Mouse (Mus musculus) G1E (cell line): ENCODE results near the gene Rab15. TPM values are rescaled to one million over a fixed set of nuclear protein-coding genes. Genes with fewer than 3 reads are reported as not detected.

Source experiments
- ATAC-seq: 2 replicates; pipeline ENCODE4 v1.8.0; 2016; ENCODE audit warnings: mild to moderate bottlenecking; ENCODE audit not compliant: insufficient number of reproducible peaks, poor library complexity, low FRiP score, severe bottlenecking; ENCODE audit errors: extremely low read depth
- DNase-seq: peaks from one replicate; pipeline ENCODE4 v3.0.0; 2012; ENCODE audit warnings: low spot score
- H3K27me3 ChIP-seq: 2 replicates; pipeline ENCODE4 v1.6.1; 2012; ENCODE audit warnings: mild to moderate bottlenecking, low read length, inconsistent platforms; ENCODE audit not compliant: insufficient read depth
- H3K36me3 ChIP-seq: replicated peaks from 2 replicates; pipeline ENCODE3; 2012; ENCODE audit warnings: mild to moderate bottlenecking, inconsistent platforms
- H3K4me1 ChIP-seq: 2 replicates; pipeline ENCODE4 v1.6.1; 2012; ENCODE audit warnings: low read depth, low read length, inconsistent platforms, mixed read lengths; ENCODE audit not compliant: insufficient read depth
- H3K4me3 ChIP-seq: 2 replicates; pipeline ENCODE4 v1.5.1; 2012; ENCODE audit warnings: low read depth, mild to moderate bottlenecking, inconsistent platforms, low read length, moderate library complexity, mixed read lengths
- H3K9me3 ChIP-seq: replicated peaks from 2 replicates; pipeline ENCODE4 v1.6.1; 2012; ENCODE audit warnings: inconsistent platforms
- CTCF ChIP-seq: IDR thresholded peaks from 2 replicates; pipeline ENCODE4 v1.5.1; 2012; ENCODE audit warnings: low read depth, low read length, inconsistent platforms, mixed read lengths
- GATA1 ChIP-seq: IDR thresholded peaks from 2 replicates; pipeline ENCODE4 v1.6.1; 2012; ENCODE audit warnings: borderline replicate concordance, low read length, inconsistent platforms, mixed read lengths
- GATA2 ChIP-seq: IDR thresholded peaks from 2 replicates; pipeline ENCODE4 v1.6.1; 2012; ENCODE audit warnings: low read depth, low read length, inconsistent platforms, borderline replicate concordance
- POLR2AphosphoS5 ChIP-seq: IDR thresholded peaks from 2 replicates; pipeline ENCODE4 v1.6.1; 2012; ENCODE audit warnings: low read depth, low read length, inconsistent platforms; ENCODE audit not compliant: insufficient replicate concordance
- TAL1 ChIP-seq: conservative IDR thresholded peaks from 2 replicates; pipeline ENCODE4 v1.6.1; 2012; ENCODE audit warnings: low read depth, low read length, inconsistent platforms, mixed read lengths
- polyA plus RNA-seq: library from polyadenylated mRNA; stranded (reverse); fragments of >175 nt; gene quantifications from 2 replicates; pipeline ENCODE4 v1.2.3, GENCODE M21; 2012
- total RNA-seq, 2 experiments: library from RNA; stranded (forward) in 1 of 2; stranded (reverse) in 1 of 2; fragments of 200-1000 nt in 1 of 2; fragments of >200 nt in 1 of 2; fragmentation: Nextera tagmentation in 1 of 2; gene quantifications; 2 replicates each; pipeline ENCODE4 v1.2.3; 2014 to 2017

Rab15 gene
- total and polyA plus RNA-seq, 3 experiments = 0.44 TPM; not detected in 2

DNA sequence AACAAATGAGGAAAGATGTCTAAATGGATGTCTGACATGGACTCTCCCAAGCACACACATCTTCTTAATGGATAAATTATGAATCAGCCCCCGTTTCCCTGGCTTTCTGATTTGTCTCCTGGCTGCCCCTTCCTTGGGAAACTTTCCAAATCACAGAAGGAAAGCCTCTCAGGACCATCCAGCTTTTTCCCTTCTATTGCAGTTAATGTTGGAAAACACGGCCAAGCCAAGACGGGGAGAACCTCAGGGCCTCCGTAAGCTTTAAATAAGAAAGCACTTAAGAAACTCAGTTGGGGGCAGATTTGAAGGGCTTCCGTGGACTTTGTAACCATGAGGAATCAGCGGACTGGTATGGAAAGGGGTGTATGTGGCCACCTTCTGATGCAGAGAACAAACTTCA is 2.9 kb downstream of the Rab15 start:
- TF ChIP-seq GATA1 = no peak
- no peak for TF ChIP-seq GATA2
- no peak for TF ChIP-seq POLR2AphosphoS5
- no peak for TF ChIP-seq CTCF
- no peak for TF ChIP-seq TAL1
- DNase-seq (no peak), ATAC-seq (no peak)
- H3K27me3 ChIP-seq = peaks cover 95% of the 10 kb centered on the region
- no peaks in the 10 kb centered on the region for H3K36me3 ChIP-seq
- H3K4me3 ChIP-seq = no peak overlapping the region
- H3K9me3 ChIP-seq = peaks cover 10% of the 10 kb centered on the region
- 0 out of 2 replicates have a peak, but pooled peaks cover 2% of the 10 kb centered on the region for H3K4me1 ChIP-seq

DNA sequence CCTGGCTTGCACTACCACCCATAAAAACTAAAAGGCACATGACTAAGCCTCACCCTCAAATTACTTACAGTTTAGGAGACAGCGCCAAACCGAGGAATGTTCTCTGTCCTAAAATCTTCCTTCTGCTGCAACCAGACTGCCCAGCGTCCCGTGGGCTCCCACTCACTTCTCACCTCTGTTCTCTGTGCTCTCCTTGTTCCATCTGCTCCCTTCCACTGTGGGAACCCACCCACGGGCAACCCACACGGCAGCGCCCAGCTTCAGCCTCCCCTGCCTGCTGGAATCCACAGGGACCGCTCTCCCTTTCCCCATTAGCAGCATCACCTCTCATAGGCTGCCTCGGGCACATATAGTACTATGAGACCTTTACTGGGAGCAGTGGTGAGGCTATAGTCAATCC is 3.8 kb downstream of the Rab15 start:
- 0 out of 2 replicates have a peak, but pooled peaks cover 2% of the 10 kb centered on the region for H3K4me1 ChIP-seq
- no peak overlapping the region for H3K4me3 ChIP-seq
- peaks cover 10% of the 10 kb centered on the region for H3K9me3 ChIP-seq
- ATAC-seq (no peak), DNase-seq (no peak)
- no peaks in the 10 kb centered on the region for H3K36me3 ChIP-seq
- H3K27me3 ChIP-seq = peaks cover 95% of the 10 kb centered on the region
- TF ChIP-seq CTCF (no peak), GATA2 (no peak), GATA1 (no peak), POLR2AphosphoS5 (no peak), TAL1 (no peak)

DNA sequence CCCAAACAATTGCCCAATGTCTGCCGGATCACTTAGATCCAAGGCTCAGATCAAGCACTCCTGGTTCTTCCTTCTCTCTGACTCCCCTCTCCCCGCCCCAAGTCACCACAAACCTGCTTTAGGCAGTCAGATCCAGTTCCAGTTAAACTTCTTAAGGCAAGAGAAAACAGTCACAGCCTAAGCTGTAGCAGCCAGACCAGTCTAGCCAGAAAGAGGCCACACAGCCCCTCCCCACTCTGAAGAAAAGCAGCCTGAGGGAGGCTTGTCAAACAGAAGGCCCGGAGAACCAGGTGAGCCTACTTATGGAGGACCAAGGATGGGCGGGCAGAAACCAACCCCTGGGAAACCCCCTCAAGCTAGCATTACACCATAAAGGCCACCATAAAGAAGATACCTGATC is 4.6 kb downstream of the Rab15 start:
- H3K4me1 ChIP-seq = peaks cover 5% of the 10 kb centered on the region; the same call in 1 of the 2 replicates
- no peaks in the 10 kb centered on the region for H3K36me3 ChIP-seq
- no peak for ATAC-seq
- H3K27me3 ChIP-seq = peaks cover 93% of the 10 kb centered on the region
- H3K9me3 ChIP-seq = peaks cover 10% of the 10 kb centered on the region
- DNase-seq = no peak
- H3K4me3 ChIP-seq = no peak overlapping the region
- TF ChIP-seq CTCF = no peak
- no peak for TF ChIP-seq TAL1
- no peak for TF ChIP-seq GATA2

DNA sequence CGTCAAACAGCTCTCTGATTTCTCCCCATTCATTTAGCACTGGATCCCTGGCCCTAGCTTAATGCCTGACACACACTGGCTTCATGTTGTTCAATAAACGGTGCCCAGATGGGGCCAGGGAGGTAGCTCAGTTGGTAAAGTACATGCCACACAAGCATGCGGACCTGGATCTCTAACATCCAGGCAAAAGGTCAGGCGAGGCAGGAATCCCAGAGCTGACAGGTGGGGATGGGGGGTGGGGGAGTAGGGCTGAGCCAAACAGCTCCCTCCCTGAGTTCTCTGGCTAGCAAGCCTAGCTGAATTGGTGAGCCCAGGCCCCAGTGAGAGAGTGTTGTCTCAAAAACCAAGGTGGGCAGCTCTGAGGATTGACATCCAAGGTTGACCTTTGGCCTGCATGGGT is 5.5 kb downstream of the Rab15 start:
- DNase-seq = no peak
- no peak for ATAC-seq
- peaks cover 4% of the 10 kb centered on the region for H3K9me3 ChIP-seq
- H3K4me3 ChIP-seq = no peak overlapping the region
- H3K36me3 ChIP-seq = no peaks in the 10 kb centered on the region
- TF ChIP-seq POLR2AphosphoS5 (no peak), CTCF (no peak), TAL1 (no peak), GATA2 (no peak), GATA1 (no peak)
- peaks cover 5% of the 10 kb centered on the region; the same call in 1 of the 2 replicates for H3K4me1 ChIP-seq
- peaks cover 92% of the 10 kb centered on the region for H3K27me3 ChIP-seq

DNA sequence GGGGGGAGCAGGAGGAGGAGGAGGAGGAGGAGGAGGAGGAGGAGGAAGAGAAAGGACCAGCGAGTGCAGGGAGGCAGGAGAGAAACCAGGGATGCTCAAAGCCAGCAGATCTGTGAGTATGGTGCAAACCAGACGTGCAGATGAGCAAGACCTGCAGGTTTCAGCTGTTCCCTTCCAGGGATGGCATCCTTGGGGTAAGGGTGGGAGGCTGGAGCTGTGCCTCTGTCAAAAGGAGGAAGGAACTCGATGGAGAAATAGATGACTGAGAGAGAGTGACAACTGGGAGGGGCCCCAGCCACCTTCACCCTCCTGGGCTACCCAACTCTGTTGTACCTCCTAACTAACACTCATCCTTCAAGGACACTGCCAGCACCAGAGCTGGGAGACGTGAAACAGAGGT is 6.0 kb downstream of the Rab15 start:
- Histone ChIP-seq H3K36me3 (no peaks in the 10 kb centered on the region), H3K27me3 (peaks cover 87% of the 10 kb centered on the region), H3K4me1 (peaks cover 5% of the 10 kb centered on the region; the same call in 1 of the 2 replicates), H3K9me3 (no peaks in the 10 kb centered on the region), H3K4me3 (no peak overlapping the region)
- DNase-seq (no peak), ATAC-seq (no peak)
- no peak for TF ChIP-seq CTCF
- no peak for TF ChIP-seq GATA2
- no peak for TF ChIP-seq POLR2AphosphoS5
- no peak for TF ChIP-seq TAL1
- no peak for TF ChIP-seq GATA1

DNA sequence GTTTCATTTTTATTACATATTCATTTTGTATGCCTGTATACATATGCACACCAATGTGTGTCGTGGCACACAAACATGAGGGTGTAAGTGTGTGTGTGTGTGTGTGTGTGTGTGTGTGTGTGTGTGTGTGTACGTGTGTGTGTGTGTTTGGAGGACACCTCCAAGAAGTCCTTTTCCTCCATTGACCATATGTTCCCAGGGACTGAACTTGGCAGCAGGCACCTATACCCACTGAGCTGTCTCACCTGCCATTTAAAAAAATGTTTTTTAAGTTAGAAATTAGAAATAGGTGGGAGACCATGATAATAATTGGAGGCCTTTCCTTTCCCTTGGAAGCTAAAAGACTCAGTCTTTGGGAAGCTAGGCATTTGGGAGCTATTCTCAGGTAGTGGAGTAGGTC is 8.6 kb downstream of the Rab15 start:
- no peaks in the 10 kb centered on the region for H3K9me3 ChIP-seq
- no peak overlapping the region for H3K4me3 ChIP-seq
- no peak for TF ChIP-seq GATA1
- TF ChIP-seq GATA2 = no peak
- no peak for TF ChIP-seq POLR2AphosphoS5
- DNase-seq (no peak), ATAC-seq (no peak)
- H3K36me3 ChIP-seq = no peaks in the 10 kb centered on the region
- H3K4me1 ChIP-seq = peaks cover 5% of the 10 kb centered on the region; the same call in 1 of the 2 replicates
- H3K27me3 ChIP-seq = peaks cover 82% of the 10 kb centered on the region

DNA sequence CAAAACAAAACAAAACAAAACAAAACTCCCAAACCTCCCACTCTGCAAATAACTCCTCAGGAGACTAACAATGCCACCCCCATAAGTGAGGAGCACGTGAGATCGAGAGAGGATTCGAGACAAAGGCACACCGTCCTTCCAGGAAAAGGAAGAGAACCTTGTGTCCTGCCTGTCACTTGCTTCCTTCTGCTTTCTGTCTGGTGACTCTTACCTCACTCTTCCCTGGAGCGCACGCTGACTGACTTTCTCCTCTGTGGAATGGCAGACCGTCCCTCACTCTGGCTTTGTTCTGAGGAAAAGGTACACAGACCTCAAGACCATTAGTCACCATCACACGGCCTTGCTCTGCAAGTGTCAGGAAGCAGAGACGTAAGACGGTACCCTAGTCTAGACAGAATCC is 9.2 kb downstream of the Rab15 start:
- TF ChIP-seq TAL1 = no peak
- TF ChIP-seq GATA2 = no peak
- no peak for TF ChIP-seq POLR2AphosphoS5
- no peak for TF ChIP-seq GATA1
- TF ChIP-seq CTCF = no peak

More for the DNA sequence above, 9.2 kb downstream of the Rab15 start:
- Histone ChIP-seq H3K4me1 (peaks cover 5% of the 10 kb centered on the region; the same call in 1 of the 2 replicates), H3K27me3 (peaks cover 76% of the 10 kb centered on the region), H3K4me3 (no peak overlapping the region), H3K36me3 (no peaks in the 10 kb centered on the region), H3K9me3 (no peaks in the 10 kb centered on the region)
- no peak for ATAC-seq
- DNase-seq = no peak
